Comparison of ENCODE assay signal across 20 mouse cellular contexts in the genomic region with DNA sequence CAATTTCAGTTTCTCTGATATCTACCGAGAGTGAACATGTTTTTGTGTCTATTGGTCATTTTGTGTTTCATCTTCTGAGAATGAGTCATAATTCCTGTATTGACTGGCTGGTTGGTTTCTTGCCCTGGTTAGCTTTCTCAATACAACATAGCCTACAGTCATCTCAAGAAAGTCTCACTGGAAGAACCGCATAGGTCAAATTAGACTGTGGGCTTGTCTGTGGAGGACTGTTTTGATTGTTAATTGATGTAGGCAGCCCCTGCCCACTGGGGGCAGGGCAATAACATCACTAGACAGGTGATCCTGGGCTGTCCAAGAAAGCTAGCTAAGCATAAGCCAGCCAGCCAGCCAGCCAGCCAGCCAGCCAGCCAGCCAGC. TPM values are rescaled to one million over a fixed set of nuclear protein-coding genes. Genes with fewer than 3 reads are reported as not detected.
"Had no signal": no experiment of that assay in that cellular context is flagged by ENCODE, and none has a peak within 500 bp of the region (broad histone marks: within the 10 kb centered on the region; RNA-seq: fewer than 3 reads in every experiment).

No protein-coding gene starts in this region.

- H3K4me1 ChIP-seq: neural tube, embryonic 12.5 days had no signal

- H3K27me3 ChIP-seq: liver, embryonic 13.5 days; neural tube, embryonic 12.5 days; neural tube, embryonic 15.5 days had no signal

- H3K4me2 ChIP-seq: liver, embryonic 13.5 days; midbrain, embryonic 11.5 days; neural tube, embryonic 12.5 days; neural tube, embryonic 15.5 days had no signal

- H3K9me3 ChIP-seq: liver, embryonic 13.5 days; neural tube, embryonic 12.5 days; neural tube, embryonic 15.5 days had no signal

- H3K9ac ChIP-seq: liver, embryonic 13.5 days; neural tube, embryonic 12.5 days; neural tube, embryonic 15.5 days had no signal

- DNase-seq: kidney, postnatal 25 days; layer of hippocampus, adult 9-11 months; liver, embryonic 13.5 days; lung, adult 2 months; lung, postnatal 14 days; lung, postnatal 4 days; midbrain, embryonic 14.5 days; right cerebral cortex, adult 18-20 months; right cerebral cortex, postnatal 14 days; spleen, adult 18-20 months; thymus, adult 18-20 months; thymus, postnatal 14 days; thymus, postnatal 4 days had no signal

- H3K27ac ChIP-seq: kidney, postnatal 0 days; layer of hippocampus, adult 2 months; liver, embryonic 13.5 days; neural tube, embryonic 12.5 days; neural tube, embryonic 15.5 days had no signal

- H3K4me3 ChIP-seq: layer of hippocampus, adult 2 months; liver, embryonic 13.5 days; neural tube, embryonic 12.5 days; neural tube, embryonic 15.5 days had no signal

RNA-seq across cellular contexts. Expression of a gene that starts 25.1 kb away (rescaled TPM):
- total RNA-seq: liver, adult 2 months had no signal
- polyA plus RNA-seq: liver, adult 2 months; liver, embryonic 13.5 days; liver, embryonic 16.5 days had no signal
